Mouse (Mus musculus): ENCODE results near the gene Dgkh. TPM values are rescaled to one million over a fixed set of nuclear protein-coding genes. Genes with fewer than 3 reads are reported as not detected.
A peak's percentile ranks its signal among the peaks of the same experiment; 100 is the strongest.

The Dgkh gene
- total RNA-seq, 2 experiments from 2014 or later, result 6.5 to 8.9 TPM

DNA sequence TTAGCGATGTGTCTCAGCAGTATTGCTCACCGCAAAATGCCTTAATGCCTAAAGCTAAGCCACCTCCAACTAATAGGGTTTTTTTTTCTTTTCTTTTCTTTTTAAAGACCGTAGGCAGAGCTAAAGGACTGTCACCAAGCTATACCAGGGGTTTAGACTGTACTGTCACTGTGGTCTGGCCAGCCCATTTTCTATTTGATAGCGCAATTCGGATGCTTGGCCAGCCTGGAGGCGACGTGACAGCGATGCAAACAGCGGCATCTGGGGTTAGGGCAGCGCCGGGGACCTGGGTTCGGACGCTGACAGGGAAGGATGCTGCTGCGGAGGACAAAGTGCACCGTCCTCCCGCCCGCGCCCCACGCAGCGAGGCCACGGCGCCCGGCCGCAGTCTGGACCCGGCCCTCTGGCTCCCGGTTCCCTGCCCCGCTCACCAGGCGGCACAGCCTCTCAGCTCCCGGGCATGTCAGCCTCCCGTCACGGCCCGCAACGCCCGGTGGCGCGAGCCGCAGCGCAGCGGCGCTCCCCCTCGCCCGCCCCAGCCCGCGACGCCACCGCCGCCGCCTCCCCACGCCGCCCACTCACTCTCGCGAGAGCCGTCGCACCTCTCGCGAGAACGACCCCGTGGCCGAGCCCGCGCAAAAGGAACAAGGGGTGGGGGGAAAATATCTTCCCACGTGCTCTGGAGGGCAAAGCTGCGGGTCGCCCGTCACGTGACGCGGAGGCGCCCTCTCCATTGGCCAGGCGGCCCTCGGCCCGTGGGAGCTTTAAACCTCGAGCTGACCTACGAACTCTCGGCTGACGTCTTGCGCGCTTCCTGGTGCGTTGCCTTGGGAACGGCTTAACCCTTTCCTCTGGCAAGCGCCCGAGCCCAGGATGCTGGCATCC lies 196.1 kb downstream of the Dgkh start, which contains the start of gene Akap11:
Gene Akap11 (minus strand): TSS at position 528 of the 885 bp plus-strand sequence.
- DNase-seq, result peak; percentile 90

DNA sequence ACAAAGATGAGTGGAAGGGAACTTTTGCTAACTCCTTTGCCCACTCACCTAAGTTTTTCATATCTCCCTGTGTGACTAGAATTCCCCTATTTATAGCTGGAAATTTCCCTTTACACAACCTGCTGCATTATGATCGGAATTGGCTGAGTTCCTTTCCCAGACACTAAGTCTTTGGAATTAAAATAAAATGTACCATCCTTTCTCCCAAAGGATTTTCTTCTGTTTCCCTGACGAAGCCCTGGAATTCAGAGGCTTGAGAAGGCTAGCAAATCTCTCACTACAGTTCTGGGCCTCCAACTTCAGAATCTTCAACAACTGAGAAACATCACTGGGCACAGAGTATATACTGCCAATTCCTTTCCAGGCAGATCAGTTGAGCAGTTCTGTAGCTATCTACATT lies 197.2 kb downstream of the Dgkh start:
- DNase-seq, result no peak

DNA sequence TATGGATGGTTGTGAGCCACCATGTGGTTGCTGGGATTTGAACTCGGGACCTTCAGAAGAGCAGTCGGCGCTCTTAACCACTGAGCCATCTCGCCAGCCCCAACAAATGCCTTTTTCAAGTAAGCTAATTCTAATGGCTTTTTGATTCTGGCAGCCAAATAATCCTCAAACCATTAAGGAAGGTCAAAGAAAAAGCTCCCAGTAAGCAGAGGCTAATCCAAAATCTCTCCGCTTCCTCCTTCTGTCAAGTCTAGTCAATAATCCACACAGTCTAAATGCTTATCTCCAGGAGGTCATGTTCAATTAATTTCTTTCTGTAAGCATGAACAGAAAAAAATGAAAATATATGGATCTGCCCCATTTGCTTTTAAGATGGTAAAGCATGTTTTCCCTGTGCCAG lies 197.9 kb downstream of the Dgkh start:
- no peak for DNase-seq

DNA sequence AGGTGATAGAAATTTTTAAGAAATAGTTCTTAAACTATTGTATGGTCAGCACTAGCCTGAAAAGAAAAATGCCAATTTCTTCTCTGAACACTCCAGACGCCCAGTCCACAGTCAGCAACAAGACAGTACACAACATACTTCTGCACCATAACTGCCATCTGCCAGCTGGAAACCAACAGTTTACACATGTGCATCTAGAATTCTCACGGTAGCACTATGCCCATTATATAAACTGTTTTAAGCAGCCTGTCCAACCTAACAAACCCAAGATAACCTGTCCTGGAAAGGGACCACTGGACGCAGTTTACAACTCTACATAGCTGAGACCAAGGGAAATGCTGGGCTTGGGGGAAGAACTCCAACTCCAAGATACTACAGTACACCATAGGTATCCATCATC lies 198.9 kb downstream of the Dgkh start:
- DNase-seq, result no peak

DNA sequence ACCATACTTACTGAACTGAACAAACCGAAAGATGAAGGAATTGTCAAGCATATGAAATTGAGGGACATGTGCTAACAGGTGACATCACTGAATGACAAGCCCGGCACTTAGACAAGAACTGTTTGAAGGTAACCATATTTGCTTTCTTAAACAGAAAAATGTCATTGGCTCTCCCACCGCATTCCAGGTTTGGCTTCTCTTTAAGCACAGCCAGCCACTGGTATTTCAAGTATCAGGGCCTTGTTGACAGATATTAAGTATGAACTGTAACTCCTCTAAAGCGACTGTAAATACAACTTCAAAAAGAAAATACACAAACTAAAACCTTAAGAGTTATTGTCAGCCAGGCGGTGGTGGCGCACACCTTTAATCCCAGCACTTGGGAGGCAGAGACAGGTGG lies 200.2 kb downstream of the Dgkh start:
- DNase-seq, result no peak

DNA sequence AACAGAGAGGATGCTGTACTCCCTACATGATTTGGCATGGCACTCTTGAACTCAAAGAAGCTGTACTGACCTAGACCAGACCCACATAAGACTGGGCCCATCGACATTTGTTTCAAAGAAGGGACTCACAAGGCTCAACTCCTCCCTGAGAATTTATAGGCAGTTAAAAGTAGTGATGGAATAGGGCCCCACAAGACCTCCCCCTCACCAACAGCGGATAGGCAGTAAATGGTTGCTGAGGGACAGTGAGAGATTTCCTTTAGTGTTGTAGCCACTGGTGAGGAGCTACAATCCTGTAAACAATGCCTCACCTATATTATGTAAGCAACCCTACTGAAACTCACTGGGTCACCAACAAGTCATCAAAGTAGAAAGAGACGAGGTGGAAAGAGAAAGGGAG lies 202.3 kb downstream of the Dgkh start:
- DNase-seq, result no peak

DNA sequence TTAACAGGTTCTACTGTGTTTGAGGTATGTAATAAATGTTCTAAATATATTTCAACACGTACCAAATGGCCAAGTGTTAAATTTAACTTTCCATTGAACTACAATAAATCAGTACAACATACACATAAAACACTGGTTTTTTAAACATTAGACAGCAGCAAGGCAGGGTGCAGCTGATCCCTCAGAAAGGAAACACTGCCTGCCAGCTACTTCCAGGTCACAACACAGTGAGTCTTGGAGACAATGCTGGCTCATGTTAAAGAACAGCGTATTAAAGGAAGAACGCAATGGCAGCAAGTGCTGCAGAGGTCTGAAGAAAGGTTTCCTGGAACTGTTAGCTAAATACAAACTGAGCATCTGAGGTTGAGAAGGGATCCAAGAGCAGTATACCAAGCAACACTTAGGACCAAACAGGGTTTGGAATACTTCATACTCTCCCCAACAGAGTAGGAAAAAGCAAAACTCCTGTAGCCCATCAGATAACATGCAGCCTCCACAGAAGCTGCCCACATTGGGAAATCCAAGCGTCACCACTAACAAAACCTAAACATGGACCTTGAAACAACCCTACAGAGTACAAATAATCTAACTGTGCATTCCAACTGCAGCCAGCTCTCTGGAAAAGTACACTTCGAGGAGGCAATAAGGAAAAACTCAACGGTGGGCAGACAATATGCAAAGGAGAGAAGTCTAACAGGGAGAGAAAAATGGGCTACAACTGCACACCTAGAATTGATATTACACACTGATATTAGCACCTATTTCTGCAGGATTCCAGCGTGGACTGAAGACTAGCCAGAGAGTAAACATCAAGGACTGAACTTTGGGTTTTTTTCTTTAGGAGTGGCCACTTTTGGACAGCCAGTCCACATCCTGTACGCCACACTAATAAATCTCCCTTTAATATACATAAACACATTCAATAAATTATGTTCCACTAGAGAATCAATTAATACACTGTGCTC lies 203.8 kb downstream of the Dgkh start:
- DNase-seq, result no peak

DNA sequence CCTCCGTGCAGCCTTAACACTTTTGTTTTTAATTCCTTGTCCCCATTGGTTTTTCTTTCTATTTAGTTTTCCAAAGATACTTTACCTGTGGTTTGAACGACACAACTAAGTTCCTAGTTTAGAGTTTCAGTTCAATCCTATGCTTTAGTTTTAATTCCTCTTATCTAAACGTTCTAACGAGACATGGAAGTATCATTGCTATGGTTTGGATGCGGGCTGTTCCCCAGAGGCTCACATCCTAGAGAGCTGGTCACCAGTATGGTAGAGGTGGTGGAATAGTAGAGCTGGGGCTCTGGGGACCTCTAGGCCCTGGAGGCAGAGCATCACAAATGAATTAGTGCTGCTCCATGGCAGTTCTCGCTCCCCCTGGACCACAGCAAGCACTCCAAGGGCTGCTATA lies 205.7 kb downstream of the Dgkh start:
- DNase-seq, result no peak

DNA sequence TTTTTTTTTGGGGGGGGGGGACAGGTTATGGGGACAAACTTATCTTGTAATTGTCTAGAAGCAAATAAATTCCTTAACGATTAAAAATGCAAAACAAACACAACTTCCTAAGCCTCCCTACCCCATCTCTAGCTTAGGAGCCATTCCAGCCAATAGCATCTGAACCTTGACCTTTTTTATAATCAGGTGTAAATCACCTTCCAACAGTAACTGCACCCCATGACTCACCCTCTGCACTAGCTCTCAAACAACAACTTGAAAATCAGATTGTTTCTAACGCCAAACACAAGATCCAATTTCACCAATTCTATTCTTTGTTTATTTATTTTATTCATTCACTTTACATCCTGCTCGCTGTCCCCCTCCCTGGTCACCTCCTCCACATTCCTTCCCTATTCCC lies 206.1 kb downstream of the Dgkh start:
- DNase-seq, result no peak

DNA sequence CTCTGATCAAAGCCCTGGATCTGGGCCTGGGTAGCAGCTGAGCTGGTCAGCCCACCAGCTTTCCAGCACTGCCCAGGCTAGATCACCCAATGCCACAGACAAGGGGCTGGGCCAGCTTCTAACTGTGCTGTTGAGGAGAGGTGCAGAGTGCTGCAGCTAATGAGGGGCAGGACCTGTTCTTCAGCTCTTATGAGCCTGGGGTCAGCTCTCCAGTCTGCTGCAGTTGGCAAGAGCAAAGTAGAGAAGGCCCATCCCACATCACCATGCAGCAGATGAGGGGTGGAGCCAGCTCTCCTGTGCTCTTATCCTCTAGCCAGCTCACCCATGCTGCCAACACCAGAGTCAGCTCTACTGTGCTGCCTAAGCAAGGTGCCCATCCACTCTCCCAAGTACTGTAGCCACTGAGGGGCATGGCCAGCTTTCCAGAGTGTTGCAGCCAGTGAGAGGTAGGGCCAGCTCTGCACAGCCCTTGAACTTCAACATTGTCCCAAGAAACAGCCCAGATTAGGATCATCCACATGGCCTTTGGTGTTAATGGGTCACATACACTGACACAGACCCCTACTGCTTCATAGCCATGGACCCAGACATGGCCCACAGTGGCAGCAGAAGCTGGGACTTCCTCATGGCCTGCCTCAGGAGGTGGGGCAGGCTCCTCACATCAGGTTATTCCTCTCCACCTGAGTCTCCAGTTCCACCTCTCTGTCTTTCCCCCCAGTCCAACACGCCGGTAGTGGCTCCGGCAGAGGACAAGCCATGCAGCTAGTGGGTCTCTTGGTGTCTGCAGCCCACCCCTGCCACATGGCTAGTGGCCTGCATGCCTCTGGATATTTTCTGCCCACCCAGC lies 206.7 kb downstream of the Dgkh start:
- no peak for DNase-seq

DNA sequence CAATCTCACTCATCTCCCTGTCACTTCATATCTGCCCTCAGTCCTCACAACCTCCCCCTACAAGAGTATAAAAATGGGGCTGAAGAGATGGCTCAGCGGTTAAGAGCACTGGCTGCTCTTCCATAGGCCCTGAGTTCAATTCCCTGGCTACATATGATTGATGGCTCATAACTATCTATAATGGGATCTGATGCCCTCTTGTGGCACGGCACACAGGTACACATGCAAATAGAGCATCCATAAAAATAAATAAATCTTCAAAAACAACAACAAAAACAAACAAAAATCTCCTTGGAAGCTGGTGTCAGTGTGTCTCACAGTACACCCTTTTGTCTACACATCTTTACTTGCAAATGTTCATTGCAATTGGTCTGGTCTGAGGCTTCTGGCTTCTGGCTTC lies 207.5 kb downstream of the Dgkh start:
- DNase-seq, result no peak

DNA sequence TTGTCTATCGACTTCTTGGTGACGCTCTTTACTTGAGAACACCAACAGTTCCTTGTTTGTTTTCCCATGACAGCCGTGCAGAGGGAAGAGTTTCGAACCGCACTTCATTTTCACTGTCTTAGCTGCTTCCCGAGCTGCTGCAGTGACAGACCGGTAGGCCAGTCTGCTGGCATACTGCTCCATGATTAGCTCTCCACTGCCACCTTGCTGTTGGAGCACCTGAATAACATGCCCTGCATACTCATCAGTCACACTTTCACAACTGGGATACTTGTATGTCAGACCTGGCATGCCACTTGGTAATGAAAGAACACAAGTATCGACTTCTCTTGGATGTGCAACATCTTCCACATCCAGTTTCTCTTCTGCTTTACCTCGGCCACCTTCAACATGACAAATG lies 221.9 kb downstream of the Dgkh start:
- no peak for DNase-seq

DNA sequence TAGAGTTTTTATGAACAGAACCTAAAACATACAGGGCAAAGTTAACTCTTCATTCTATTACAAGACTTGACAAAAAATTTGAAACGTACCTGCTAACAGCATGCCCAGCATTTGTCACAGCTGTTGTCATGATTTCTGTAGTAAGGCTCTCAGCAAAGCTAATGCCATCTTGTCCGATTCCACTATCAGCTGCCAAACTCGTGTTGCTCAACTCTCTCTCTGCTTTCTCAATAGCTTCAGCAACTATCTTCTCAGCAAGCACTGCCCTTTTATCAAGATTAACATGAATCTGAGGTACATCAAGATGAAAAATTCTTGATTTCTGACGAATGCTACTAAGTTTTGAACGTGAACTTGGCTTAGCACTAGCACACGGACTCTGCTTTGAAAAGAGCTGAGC lies 222.8 kb downstream of the Dgkh start:
- no peak for DNase-seq

Other genes starting within 250 kb of the Dgkh start
- 10 to 100 TPM; 30.2 to 36.8 TPM for gene Akap11, start 196.0 kb downstream of the Dgkh start, total RNA-seq (2021)
- 10 to 100 TPM; 54.2 to 61.2 TPM for gene Vwa8, start 116.3 kb upstream of the Dgkh start, total RNA-seq (2021)